Mouse (Mus musculus): Measurements from ENCODE around the gene Atp5d. TPM values are rescaled to one million over a fixed set of nuclear protein-coding genes. Genes with fewer than 3 reads are reported as not detected.

Atp5d gene
- polyA plus RNA-seq (2012; rRNA removed) = 606 and 673 TPM in 2 replicates

- DNase-seq (ENCODE audit: extremely low spot score in 1 of 2, low spot score in 1 of 2) = peak in 1 of 2 experiments; percentile 82
These were observed at the start of gene Atp5d for GRCm38 (mm10) chr10:80138553-80139438. Atp5d (plus strand) TSS chr10:80138632.

GRCm38 (mm10) chr10:80089146-80089545, 49.3 kb upstream of the Atp5d start:
- DNase-seq (ENCODE audit: extremely low spot score in 1 of 2, low spot score in 1 of 2) = no peak

GRCm38 (mm10) chr10:80091527-80091926, 46.9 kb upstream of the Atp5d start:
- no peak for DNase-seq (ENCODE audit: extremely low spot score in 1 of 2, low spot score in 1 of 2)

GRCm38 (mm10) chr10:80092690-80093089, 45.7 kb upstream of the Atp5d start:
- no peak for DNase-seq (ENCODE audit: extremely low spot score in 1 of 2, low spot score in 1 of 2)

GRCm38 (mm10) chr10:80094085-80094484, 44.3 kb upstream of the Atp5d start:
- no peak for DNase-seq (ENCODE audit: extremely low spot score in 1 of 2, low spot score in 1 of 2)

- no peak for DNase-seq (ENCODE audit: extremely low spot score in 1 of 2, low spot score in 1 of 2)
These were observed 43.7 kb upstream of the Atp5d start for GRCm38 (mm10) chr10:80094684-80095083.

- DNase-seq (ENCODE audit: extremely low spot score in 1 of 2, low spot score in 1 of 2) = no peak
These were observed 42.9 kb upstream of the Atp5d start for GRCm38 (mm10) chr10:80095547-80095946.

GRCm38 (mm10) chr10:80097275-80097674, 41.2 kb upstream of the Atp5d start:
- DNase-seq (ENCODE audit: extremely low spot score in 1 of 2, low spot score in 1 of 2) = no peak

GRCm38 (mm10) chr10:80098630-80099029, 39.8 kb upstream of the Atp5d start:
- no peak for DNase-seq (ENCODE audit: extremely low spot score in 1 of 2, low spot score in 1 of 2)

GRCm38 (mm10) chr10:80100982-80101381, 37.5 kb upstream of the Atp5d start:
- DNase-seq (ENCODE audit: extremely low spot score in 1 of 2, low spot score in 1 of 2) = no peak

GRCm38 (mm10) chr10:80102216-80102915, 36.1 kb upstream of the Atp5d start:
- peak; percentile 52 to 83 for DNase-seq (ENCODE audit: extremely low spot score in 1 of 2, low spot score in 1 of 2)

GRCm38 (mm10) chr10:80103032-80103431, 35.4 kb upstream of the Atp5d start:
- no peak for DNase-seq (ENCODE audit: extremely low spot score in 1 of 2, low spot score in 1 of 2)

GRCm38 (mm10) chr10:80104181-80104580, 34.3 kb upstream of the Atp5d start:
- DNase-seq (ENCODE audit: extremely low spot score in 1 of 2, low spot score in 1 of 2) = no peak

- no peak for DNase-seq (ENCODE audit: extremely low spot score in 1 of 2, low spot score in 1 of 2)
These were observed 33.0 kb upstream of the Atp5d start, which contains the start of gene Sbno2 for GRCm38 (mm10) chr10:80105460-80105859. Sbno2 (minus strand) TSS chr10:80105571.

GRCm38 (mm10) chr10:80105926-80106325, 32.5 kb upstream of the Atp5d start:
- no peak for DNase-seq (ENCODE audit: extremely low spot score in 1 of 2, low spot score in 1 of 2)

GRCm38 (mm10) chr10:80107678-80108077, 30.8 kb upstream of the Atp5d start:
- no peak for DNase-seq (ENCODE audit: extremely low spot score in 1 of 2, low spot score in 1 of 2)

GRCm38 (mm10) chr10:80114341-80115284, 23.8 kb upstream of the Atp5d start:
- peak in 1 of 2 experiments; percentile 95 for DNase-seq (ENCODE audit: extremely low spot score in 1 of 2, low spot score in 1 of 2)

GRCm38 (mm10) chr10:80115290-80115943, 23.0 kb upstream of the Atp5d start, which contains the start of gene Stk11:
Stk11 (plus strand) TSS chr10:80115803.
- peak; percentile 100 for DNase-seq (ENCODE audit: extremely low spot score in 1 of 2, low spot score in 1 of 2)

- DNase-seq (ENCODE audit: extremely low spot score in 1 of 2, low spot score in 1 of 2) = no peak
These were observed 22.5 kb upstream of the Atp5d start for GRCm38 (mm10) chr10:80115944-80116335.

GRCm38 (mm10) chr10:80116563-80116926, 21.9 kb upstream of the Atp5d start:
- DNase-seq (ENCODE audit: extremely low spot score in 1 of 2, low spot score in 1 of 2) = no peak
